Mouse (Mus musculus) lung, embryonic 14.5 days (tissue): Measurements from ENCODE around the gene Gapvd1. TPM values are rescaled to one million over a fixed set of nuclear protein-coding genes. Genes with fewer than 3 reads are reported as not detected.

Experiments used
- ATAC-seq: fragments of 200-750 bp; cut with Nextera tagmentation; 2 replicates; pipeline ENCODE4 v1.8.0; 2017; ENCODE audit warnings: mild to moderate bottlenecking, moderate TSS enrichment, moderate library complexity; ENCODE audit not compliant: insufficient read depth
- DNase-seq: peaks from one replicate; pipeline ENCODE4 v3.0.0-alpha.2; 2015
- H3K27ac ChIP-seq: fragments of 300-500 bp; sonication (generic); 2 replicates; pipeline ENCODE4 v1.5.1; 2014; ENCODE audit warnings: low read depth, mild to moderate bottlenecking, moderate library complexity
- H3K27me3 ChIP-seq: fragments of 300-500 bp; sonication (generic); 2 replicates; pipeline ENCODE4 v1.6.1; 2014; ENCODE audit warnings: low read length, control low read depth; ENCODE audit not compliant: insufficient read depth
- H3K36me3 ChIP-seq: fragments of 300-500 bp; sonication (generic); 2 replicates; pipeline ENCODE4 v1.6.1; 2014; ENCODE audit warnings: control low read depth; ENCODE audit not compliant: insufficient read depth
- H3K4me1 ChIP-seq: fragments of 300-500 bp; sonication (generic); 2 replicates; pipeline ENCODE4 v1.6.1; 2014; ENCODE audit warnings: antibody characterized with exemption, control low read depth; ENCODE audit not compliant: insufficient read depth
- H3K4me2 ChIP-seq: fragments of 300-500 bp; sonication (generic); 2 replicates; pipeline ENCODE4 v1.6.1; 2014; ENCODE audit warnings: mild to moderate bottlenecking
- H3K4me3 ChIP-seq: fragments of 300-500 bp; sonication (generic); 2 replicates; pipeline ENCODE4 v1.5.1; 2014; ENCODE audit warnings: low read depth, low read length
- H3K9ac ChIP-seq: fragments of 300-500 bp; sonication (generic); 2 replicates; pipeline ENCODE4 v1.6.1; 2014
- H3K9me3 ChIP-seq: fragments of 300-500 bp; sonication (generic); 2 replicates; pipeline ENCODE4 v1.6.1; 2016; ENCODE audit warnings: low read depth, low read length, control low read depth
- CTCF ChIP-seq: IDR thresholded peaks from 2 replicates; pipeline ENCODE4 v1.5.1; 2016; ENCODE audit warnings: antibody characterized with exemption, low read depth
- WGBS: fragments of 180-500 bp; shearing (Covaris S2); extraction: QIAGEN DNeasy Blood & Tissue Kit; methylation state at CpG from one replicate; pipeline ENCODE4 v1.1.7; 2014; 5-methylcytosine and 5-hydroxymethylcytosine counted together
- polyA plus RNA-seq: library from polyadenylated mRNA; unstranded; fragments of >200 nt; fragmentation: Nextera tagmentation; extraction: Ambion mirVana; gene quantifications from 2 replicates; pipeline ENCODE4 v1.2.1, GENCODE M21; 2014

Gapvd1 gene
- polyA plus RNA-seq, 1 experiment from 2014 or later = 84.4 TPM

GRCm38 (mm10) chr2:34739684-34740391, 15.2 kb downstream of the Gapvd1 start:
- H3K9ac ChIP-seq = no peak overlapping the region
- ATAC-seq = no peak
- no peak overlapping the region for H3K4me2 ChIP-seq

DNA sequence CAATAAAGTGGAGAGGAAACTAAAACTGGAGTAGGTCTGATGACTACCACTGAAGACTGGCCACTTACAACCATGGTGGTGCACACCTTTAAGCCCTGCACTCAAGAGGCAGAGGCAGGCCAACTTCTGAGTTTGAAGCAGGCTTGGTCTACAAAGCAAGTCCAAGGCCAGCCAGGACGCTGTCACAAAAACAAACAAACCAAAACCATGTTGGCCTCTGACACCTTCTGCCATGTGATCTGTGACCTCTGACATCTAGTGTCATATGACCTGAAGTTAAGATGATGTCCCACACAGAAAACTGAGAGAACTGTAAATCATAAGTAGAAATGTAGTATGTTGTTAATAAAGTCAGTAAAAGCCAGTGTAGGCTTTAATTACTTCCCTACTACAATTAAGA, 17.1 kb downstream of the Gapvd1 start:
- H3K4me2 ChIP-seq = no peak overlapping the region
- H3K9ac ChIP-seq = no peak overlapping the region
- H3K4me3 ChIP-seq = no peak overlapping the region
- H3K4me1 ChIP-seq = no peaks in the 10 kb centered on the region
- 0 out of 2 replicates have a peak, but pooled peaks cover 4% of the 10 kb centered on the region for H3K36me3 ChIP-seq
- ATAC-seq = no peak
- H3K9me3 ChIP-seq = no peaks in the 10 kb centered on the region
- no peaks in the 10 kb centered on the region for H3K27me3 ChIP-seq
- H3K27ac ChIP-seq = no peak overlapping the region
- DNase-seq = no peak
- no peak for TF ChIP-seq CTCF
- 32% methylated on average over 1 of the region's 1 CpGs for WGBS

More at GRCm38 (mm10) chr2:34739684-34740391, 15.2 kb downstream of the Gapvd1 start:
- no peaks in the 10 kb centered on the region for H3K9me3 ChIP-seq
- 0 out of 2 replicates have a peak, but pooled peaks cover 7% of the 10 kb centered on the region for H3K36me3 ChIP-seq
- TF ChIP-seq CTCF = no peak
- no peaks in the 10 kb centered on the region for H3K27me3 ChIP-seq
- H3K4me1 ChIP-seq = no peaks in the 10 kb centered on the region
- H3K27ac ChIP-seq = no peak overlapping the region; the same call in 1 of the 2 replicates
- 79% methylated on average over 1 of the region's 1 CpGs for WGBS
- DNase-seq = no peak
- H3K4me3 ChIP-seq = no peak overlapping the region

GRCm38 (mm10) chr2:34736626-34737025, 18.4 kb downstream of the Gapvd1 start:
- Histone ChIP-seq H3K27ac (no peak overlapping the region), H3K4me1 (no peaks in the 10 kb centered on the region), H3K36me3 (no peaks in the 10 kb centered on the region), H3K27me3 (no peaks in the 10 kb centered on the region), H3K4me3 (no peak overlapping the region), H3K9me3 (no peaks in the 10 kb centered on the region), H3K9ac (no peak overlapping the region), H3K4me2 (no peak overlapping the region)
- 97% methylated on average over 1 of the region's 1 CpGs for WGBS
- ATAC-seq (no peak), DNase-seq (no peak)
- no peak for TF ChIP-seq CTCF

- Histone ChIP-seq H3K4me3 (no peak overlapping the region), H3K27me3 (no peaks in the 10 kb centered on the region), H3K9ac (no peak overlapping the region), H3K4me1 (no peaks in the 10 kb centered on the region), H3K9me3 (no peaks in the 10 kb centered on the region), H3K4me2 (no peak overlapping the region), H3K27ac (no peak overlapping the region), H3K36me3 (peaks cover 65% of the 10 kb centered on the region)
- no peak for DNase-seq
- WGBS = 89% methylated on average over 8 of the region's 8 CpGs
- no peak for TF ChIP-seq CTCF
- ATAC-seq = no peak
Observed at GRCm38 (mm10) chr2:34727045-34727728, 27.8 kb downstream of the Gapvd1 start.

GRCm38 (mm10) chr2:34725269-34725668, 29.8 kb downstream of the Gapvd1 start:
- no peak overlapping the region for H3K4me3 ChIP-seq
- H3K9ac ChIP-seq = no peak overlapping the region
- H3K9me3 ChIP-seq = no peaks in the 10 kb centered on the region
- TF ChIP-seq CTCF = no peak
- peaks cover 76% of the 10 kb centered on the region for H3K36me3 ChIP-seq
- 95% methylated on average over 5 of the region's 5 CpGs for WGBS
- ATAC-seq (no peak), DNase-seq (no peak)
- H3K27me3 ChIP-seq = no peaks in the 10 kb centered on the region
- no peak overlapping the region for H3K27ac ChIP-seq
- H3K4me1 ChIP-seq = no peaks in the 10 kb centered on the region
- H3K4me2 ChIP-seq = no peak overlapping the region

- no peak overlapping the region for H3K4me2 ChIP-seq
- 78% methylated on average over 2 of the region's 2 CpGs for WGBS
- TF ChIP-seq CTCF = no peak
- H3K27ac ChIP-seq = no peak overlapping the region
- no peak for DNase-seq
- ATAC-seq = no peak
- no peak overlapping the region for H3K4me3 ChIP-seq
- peaks cover 78% of the 10 kb centered on the region for H3K36me3 ChIP-seq
- no peaks in the 10 kb centered on the region for H3K9me3 ChIP-seq
- H3K27me3 ChIP-seq = no peaks in the 10 kb centered on the region
- no peaks in the 10 kb centered on the region for H3K4me1 ChIP-seq
- H3K9ac ChIP-seq = no peak overlapping the region
Observed at GRCm38 (mm10) chr2:34718196-34718595, 36.8 kb downstream of the Gapvd1 start.

DNA sequence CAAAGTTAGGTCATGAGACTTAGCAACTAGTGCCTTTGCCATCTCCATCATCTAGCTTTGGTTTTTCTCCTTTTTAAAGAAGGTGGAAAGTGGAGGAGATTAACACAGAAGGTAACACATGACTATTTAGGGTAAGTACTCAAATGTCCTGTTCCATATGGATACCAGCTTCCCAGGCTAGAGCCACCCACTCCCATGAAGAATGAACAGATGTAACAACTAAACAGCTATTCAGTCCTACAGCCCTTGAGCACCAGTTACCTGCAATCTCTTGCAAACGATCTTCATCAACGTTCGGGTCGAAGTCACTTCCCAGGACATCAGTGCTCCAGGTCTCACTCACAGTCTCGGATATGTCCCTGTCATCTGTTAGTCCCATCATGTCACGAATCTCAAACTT, 43.1 kb downstream of the Gapvd1 start:
- Histone ChIP-seq H3K36me3 (peaks cover 76% of the 10 kb centered on the region), H3K4me3 (no peak overlapping the region), H3K27me3 (no peaks in the 10 kb centered on the region), H3K4me1 (no peaks in the 10 kb centered on the region), H3K9ac (no peak overlapping the region), H3K27ac (no peak overlapping the region), H3K9me3 (no peaks in the 10 kb centered on the region), H3K4me2 (no peak overlapping the region)
- no peak for TF ChIP-seq CTCF
- ATAC-seq = no peak
- DNase-seq = no peak
- WGBS = 92% methylated on average over 6 of the region's 6 CpGs
